Mouse (Mus musculus) inflammation-experienced regulatory T-cells, adult 16 weeks (primary cell): Measurements from ENCODE around the gene Mycbp. TPM values are rescaled to one million over a fixed set of nuclear protein-coding genes. Genes with fewer than 3 reads are reported as not detected.

ENCODE experiments used
- polyA plus RNA-seq: library from polyadenylated mRNA; unstranded; fragments of 100-300 nt; shearing (Covaris generic); gene quantifications from one replicate; pipeline ENCODE4 v1.2.1, GENCODE M21; 2017

Gene Mycbp
- 14.9 TPM for polyA plus RNA-seq

DNA sequence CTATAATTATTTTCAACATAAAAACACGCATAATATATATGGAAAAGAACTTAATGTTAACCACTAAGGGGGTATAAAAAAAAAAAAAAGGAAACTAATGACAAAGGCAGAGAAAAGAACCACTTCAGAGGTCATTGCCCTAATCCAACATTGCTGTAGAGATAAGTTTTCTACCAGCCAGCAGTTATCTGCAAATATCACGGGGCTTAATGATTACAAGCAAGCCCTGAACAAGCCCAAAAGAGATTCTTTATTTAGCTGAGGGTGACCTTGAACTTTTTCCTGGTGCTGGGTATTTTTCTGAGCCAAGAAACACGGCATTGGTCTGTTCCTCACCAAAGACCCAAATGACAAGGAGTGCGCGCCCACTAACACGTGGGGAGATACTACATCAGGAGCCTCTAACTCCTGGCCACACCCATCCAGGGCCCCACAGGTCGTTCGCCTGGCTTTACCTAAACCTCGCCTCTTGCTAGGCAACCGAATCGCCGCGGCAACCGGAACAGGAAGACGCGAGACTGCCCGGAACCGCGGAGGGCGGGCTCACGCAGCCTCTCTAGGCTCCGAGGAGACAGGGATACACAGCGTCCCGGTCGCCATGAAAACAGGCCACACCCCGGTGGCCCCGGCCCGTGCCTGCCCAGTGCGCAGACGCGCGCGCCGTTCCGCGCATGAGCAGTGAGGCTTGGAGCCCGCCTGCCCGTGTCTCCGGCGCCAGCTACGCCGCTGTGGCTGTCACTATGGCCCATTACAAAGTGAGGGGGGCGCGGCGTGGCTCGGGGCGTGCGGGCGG is at the start of gene Mycbp:
Gene Mycbp, plus strand, starts transcription at position 500 of the 793 bp plus-strand sequence.

DNA sequence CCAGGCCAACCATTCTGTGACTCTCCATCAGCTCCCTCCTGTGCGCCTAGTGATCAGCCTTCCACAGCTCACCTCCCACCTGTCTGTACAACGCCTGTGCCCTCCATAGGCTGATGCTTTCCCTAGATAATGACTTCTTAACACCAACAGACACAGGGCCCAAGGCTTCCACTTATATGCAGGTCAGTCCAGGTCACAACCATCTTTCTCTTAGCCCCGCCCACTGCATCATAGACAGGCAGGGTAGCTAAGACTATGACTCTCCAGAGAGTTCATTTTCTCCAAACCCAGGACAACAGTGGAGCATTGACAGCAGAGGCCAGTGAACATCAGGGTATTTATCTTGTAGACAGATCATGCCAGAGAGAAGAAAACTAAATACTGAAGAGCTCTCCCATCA is 45.3 kb upstream of the Mycbp start, which contains the start of gene 4933427I04Rik:
Gene 4933427I04Rik, plus strand, starts transcription at position 301 of the 400 bp plus-strand sequence.

GRCm38 (mm10) chr4:123916748-123917547 is 12.3 kb downstream of the Mycbp start, which contains the start of gene Rragc:
TSS of gene Rragc (plus strand) at chr4:123917446.

DNA sequence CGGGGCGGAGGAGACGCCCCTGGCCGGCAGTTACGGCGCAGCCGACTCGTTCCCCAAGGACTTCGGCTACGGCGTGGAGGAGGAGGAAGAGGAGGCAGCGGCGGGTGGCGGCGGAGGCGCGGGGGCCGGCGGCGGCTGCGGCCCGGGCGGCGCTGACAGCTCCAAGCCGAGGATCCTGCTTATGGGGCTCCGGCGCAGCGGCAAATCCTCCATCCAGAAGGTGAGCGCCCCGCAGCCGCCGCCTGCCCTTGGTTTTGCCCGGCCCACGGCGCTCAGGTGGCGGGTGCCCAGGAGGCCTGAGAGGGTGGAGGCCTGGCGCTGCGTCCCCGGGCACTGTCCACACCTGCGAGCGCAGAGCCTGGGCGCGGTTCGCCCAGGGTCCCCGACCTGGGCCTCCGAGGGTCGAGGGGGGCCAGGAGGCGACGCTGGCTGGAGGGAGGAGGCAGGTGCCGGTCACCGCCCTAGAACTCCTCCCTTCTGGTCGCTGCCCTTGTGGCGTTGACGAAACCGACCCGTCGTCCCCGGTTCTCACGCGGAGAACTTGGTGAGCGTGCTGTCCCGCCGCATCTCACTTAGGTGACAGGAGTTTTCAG is 13.0 kb downstream of the Mycbp start, which contains the start of gene 4930535I16Rik:
Gene 4930535I16Rik, minus strand, starts transcription at position 475 of the 593 bp plus-strand sequence.

Other genes with a start within 250 kb of the Mycbp start
- 165 TPM for gene Macf1, start 220.5 kb upstream of the Mycbp start, polyA plus RNA-seq
- 162 TPM for gene Ndufs5, start 186.6 kb upstream of the Mycbp start, polyA plus RNA-seq
- gene Akirin1, start 154.5 kb upstream of the Mycbp start, polyA plus RNA-seq = 22.6 TPM
- not detected for gene Rhbdl2, start 117.0 kb upstream of the Mycbp start, polyA plus RNA-seq
- gene 4933427I04Rik, start 45.2 kb upstream of the Mycbp start, polyA plus RNA-seq = not detected
- gene Rragc, start 12.6 kb downstream of the Mycbp start, polyA plus RNA-seq = 22.0 TPM
- gene 4930535I16Rik, start 13.2 kb downstream of the Mycbp start, polyA plus RNA-seq = not detected